Mouse (Mus musculus): Measurements from ENCODE around the gene Tom1l1.

DNA sequence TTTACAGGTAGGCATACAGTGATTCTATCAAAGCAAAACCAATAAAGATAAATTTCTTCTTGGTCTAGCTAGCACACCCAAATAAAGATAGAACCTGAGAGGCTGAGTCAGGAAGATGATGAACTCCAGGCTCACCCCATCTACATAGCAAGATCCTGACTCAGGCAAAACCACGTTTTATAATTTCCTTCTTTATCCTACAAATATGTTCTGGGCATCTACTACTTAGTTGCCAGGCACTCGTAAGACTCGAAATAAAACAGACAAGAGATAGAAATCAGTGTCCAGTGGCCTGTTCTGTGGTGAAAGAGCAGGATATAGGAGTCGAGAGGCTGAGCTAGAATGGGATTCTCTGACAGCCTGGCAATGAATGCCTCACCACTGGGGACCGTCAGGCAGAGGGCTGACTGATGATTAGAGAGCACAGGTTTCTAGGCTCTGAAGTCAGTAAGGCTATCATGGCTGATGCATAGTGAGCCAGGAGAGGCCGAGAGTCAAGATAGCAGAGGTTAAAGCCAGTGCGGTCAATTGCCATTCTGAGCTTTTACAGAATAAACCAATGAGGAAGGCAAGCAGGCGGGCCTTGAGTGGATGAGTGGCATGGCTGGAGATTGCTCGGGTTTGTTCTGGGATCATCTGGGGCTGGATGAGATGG, 37.8 kb downstream of the Tom1l1 start:
- no peak for TF ChIP-seq ZNF384 (IDR thresholded peaks at IDR 0.05; ENCODE audit: low read depth, low read length)
- no peak for TF ChIP-seq MAFK (IDR thresholded peaks at IDR 0.05; ENCODE audit: insufficient read depth, low read depth, low read length)
- TF ChIP-seq CHD2 (IDR thresholded peaks at IDR 0.05; ENCODE audit: low read depth, low read length): no peak

All from ES-E14 (cell line).